Mouse (Mus musculus): ENCODE data around the gene Atg16l2.

The Atg16l2 gene

GRCm38 (mm10) chr7:101320399-101321217 is 18.6 kb upstream of the Atg16l2 start:
- DNase-seq = peak; percentile 78 to 90

GRCm38 (mm10) chr7:101319796-101320195 is 17.7 kb upstream of the Atg16l2 start:
- DNase-seq = no peak

GRCm38 (mm10) chr7:101318848-101319247 is 16.8 kb upstream of the Atg16l2 start:
- no peak for DNase-seq

- DNase-seq = no peak
Observed at GRCm38 (mm10) chr7:101317014-101317413, 15.0 kb upstream of the Atg16l2 start, which contains the start of gene Stard10. TSS of gene Stard10 (plus strand) at chr7:101317086.

GRCm38 (mm10) chr7:101316591-101317001 is 14.5 kb upstream of the Atg16l2 start:
- DNase-seq = no peak

GRCm38 (mm10) chr7:101315699-101316098 is 13.6 kb upstream of the Atg16l2 start:
- no peak for DNase-seq

- DNase-seq = no peak
Observed at GRCm38 (mm10) chr7:101314396-101314795, 12.3 kb upstream of the Atg16l2 start.

- DNase-seq = no peak
Observed at GRCm38 (mm10) chr7:101313033-101313432, 11.0 kb upstream of the Atg16l2 start.

- no peak for DNase-seq
Observed at GRCm38 (mm10) chr7:101311061-101311460, 9.0 kb upstream of the Atg16l2 start.

- DNase-seq = peak; percentile 98 to 99
Observed at GRCm38 (mm10) chr7:101310327-101311028, 8.4 kb upstream of the Atg16l2 start.

GRCm38 (mm10) chr7:101309985-101310326 is 7.9 kb upstream of the Atg16l2 start:
- no peak for DNase-seq

- no peak for DNase-seq
Observed at GRCm38 (mm10) chr7:101306841-101307240, 4.8 kb upstream of the Atg16l2 start.

GRCm38 (mm10) chr7:101302691-101303090 is 640 bp upstream of the Atg16l2 start:
- no peak for DNase-seq

GRCm38 (mm10) chr7:101301361-101301880 is 630 bp downstream of the Atg16l2 start:
- DNase-seq = peak in 1 of 2 experiments; percentile 55

- peak in 1 of 2 experiments; percentile 19 for DNase-seq
Observed at GRCm38 (mm10) chr7:101298375-101298774, 3.7 kb downstream of the Atg16l2 start.

- peak in 1 of 2 experiments; percentile 30 for DNase-seq
Observed at GRCm38 (mm10) chr7:101297023-101297405, 5.0 kb downstream of the Atg16l2 start.

GRCm38 (mm10) chr7:101296252-101297022 is 5.6 kb downstream of the Atg16l2 start:
- peak; percentile 86 to 87 for DNase-seq

GRCm38 (mm10) chr7:101295438-101295837 is 6.6 kb downstream of the Atg16l2 start:
- peak in 1 of 2 experiments; percentile 28 for DNase-seq

- DNase-seq = peak in 1 of 2 experiments; percentile 26
Observed at GRCm38 (mm10) chr7:101293611-101294010, 8.4 kb downstream of the Atg16l2 start.

- DNase-seq = no peak
Observed at GRCm38 (mm10) chr7:101293138-101293537, 8.9 kb downstream of the Atg16l2 start.

GRCm38 (mm10) chr7:101292696-101293095 is 9.4 kb downstream of the Atg16l2 start:
- no peak for DNase-seq

GRCm38 (mm10) chr7:101292086-101292485 is 10.0 kb downstream of the Atg16l2 start:
- no peak for DNase-seq

- no peak for DNase-seq
Observed at GRCm38 (mm10) chr7:101291641-101292040, 10.4 kb downstream of the Atg16l2 start.

Measured in kidney, postnatal 25 days (tissue).